Mouse (Mus musculus) embryo, embryonic 11.5 days (tissue): ENCODE results near the gene Tmem131.
"Not testable (repeated sequence)": the region's sequence is repeated elsewhere in the genome, so short reads cannot be mapped to it uniquely, and the experiment has no call there.

Experiments
- DNase-seq: peaks from one replicate; pipeline ENCODE4 v3.0.0-alpha.2; 2012; ENCODE audit warnings: low read depth, low spot score

Tmem131 gene

GRCm38 (mm10) chr1:36836274-36836954, 107.1 kb downstream of the Tmem131 start:
- no peak for DNase-seq

GRCm38 (mm10) chr1:36835593-36835992, 107.9 kb downstream of the Tmem131 start:
- DNase-seq, result no peak

GRCm38 (mm10) chr1:36834090-36834489, 109.4 kb downstream of the Tmem131 start:
- DNase-seq, result no peak

GRCm38 (mm10) chr1:36830913-36831866, 112.3 kb downstream of the Tmem131 start:
- DNase-seq, result no peak

- DNase-seq, result no peak
These were observed 119.1 kb downstream of the Tmem131 start for GRCm38 (mm10) chr1:36824356-36824755.

GRCm38 (mm10) chr1:36821918-36822317, 121.5 kb downstream of the Tmem131 start:
- not testable (repeated sequence) for DNase-seq

- no peak for DNase-seq
These were observed 128.3 kb downstream of the Tmem131 start for GRCm38 (mm10) chr1:36815166-36815565.

GRCm38 (mm10) chr1:36814271-36814903, 129.1 kb downstream of the Tmem131 start:
- DNase-seq, result no peak

- DNase-seq, result no peak
These were observed 130.1 kb downstream of the Tmem131 start for GRCm38 (mm10) chr1:36813415-36813814.

- DNase-seq, result no peak
These were observed 131.7 kb downstream of the Tmem131 start for GRCm38 (mm10) chr1:36811806-36812205.

- DNase-seq, result no peak
These were observed 135.5 kb downstream of the Tmem131 start for GRCm38 (mm10) chr1:36807782-36808565.

GRCm38 (mm10) chr1:36807086-36807485, 136.4 kb downstream of the Tmem131 start:
- DNase-seq, result no peak

GRCm38 (mm10) chr1:36806181-36806905, 137.1 kb downstream of the Tmem131 start:
- no peak for DNase-seq

- no peak for DNase-seq
These were observed 138.6 kb downstream of the Tmem131 start for GRCm38 (mm10) chr1:36804833-36805232.

GRCm38 (mm10) chr1:36804259-36804658, 139.2 kb downstream of the Tmem131 start:
- DNase-seq, result no peak

GRCm38 (mm10) chr1:36800379-36801011, 143.0 kb downstream of the Tmem131 start:
- DNase-seq, result no peak

- no peak for DNase-seq
These were observed 146.0 kb downstream of the Tmem131 start for GRCm38 (mm10) chr1:36797481-36797880.

GRCm38 (mm10) chr1:36796711-36797110, 146.8 kb downstream of the Tmem131 start:
- DNase-seq, result no peak

- no peak for DNase-seq
These were observed 154.1 kb downstream of the Tmem131 start for GRCm38 (mm10) chr1:36789416-36789815.

- DNase-seq, result no peak
These were observed 157.1 kb downstream of the Tmem131 start for GRCm38 (mm10) chr1:36786377-36786776.
